Mouse (Mus musculus) CH12.LX (cell line): ENCODE results near the gene Pin1.

Experiments
- CTCF ChIP-seq, 2 experiments: IDR thresholded peaks in 1 of 2; conservative IDR thresholded peaks in 1 of 2; 2 replicates each; pipeline ENCODE4 v1.5.1; 2011 to 2012; ENCODE audit warnings: low read depth in 2 of 2, low read length in 2 of 2, improper control_type of control experiment in 1 of 2, inconsistent platforms in 1 of 2, mild to moderate bottlenecking in 1 of 2, moderate library complexity in 1 of 2
- MAX ChIP-seq: IDR thresholded peaks from 2 replicates; pipeline ENCODE4 v1.6.1; 2011; ENCODE audit warnings: low read length, improper control_type of control experiment
- NRF1 ChIP-seq: IDR thresholded peaks from 2 replicates; pipeline ENCODE4 v1.6.1; 2014; ENCODE audit warnings: low read depth, mild to moderate bottlenecking, inconsistent platforms, low read length, improper control_type of control experiment, moderate library complexity
- POLR2A ChIP-seq: IDR thresholded peaks from 2 replicates; pipeline ENCODE4 v1.6.1; 2011; ENCODE audit warnings: low read depth, mild to moderate bottlenecking, improper control_type of control experiment, low read length
- POLR2AphosphoS2 ChIP-seq: IDR thresholded peaks from 2 replicates; pipeline ENCODE4 v1.6.1; 2011; ENCODE audit warnings: low read depth, low read length, improper control_type of control experiment
- UBTF ChIP-seq: IDR thresholded peaks from 2 replicates; pipeline ENCODE4 v1.6.1; 2012; ENCODE audit warnings: low read depth, mild to moderate bottlenecking, inconsistent platforms, low read length, improper control_type of control experiment, moderate library complexity
- USF1 ChIP-seq: IDR thresholded peaks from 2 replicates; pipeline ENCODE4 v1.6.1; 2014; ENCODE audit warnings: low read depth, mild to moderate bottlenecking, inconsistent platforms, low read length, improper control_type of control experiment

DNA sequence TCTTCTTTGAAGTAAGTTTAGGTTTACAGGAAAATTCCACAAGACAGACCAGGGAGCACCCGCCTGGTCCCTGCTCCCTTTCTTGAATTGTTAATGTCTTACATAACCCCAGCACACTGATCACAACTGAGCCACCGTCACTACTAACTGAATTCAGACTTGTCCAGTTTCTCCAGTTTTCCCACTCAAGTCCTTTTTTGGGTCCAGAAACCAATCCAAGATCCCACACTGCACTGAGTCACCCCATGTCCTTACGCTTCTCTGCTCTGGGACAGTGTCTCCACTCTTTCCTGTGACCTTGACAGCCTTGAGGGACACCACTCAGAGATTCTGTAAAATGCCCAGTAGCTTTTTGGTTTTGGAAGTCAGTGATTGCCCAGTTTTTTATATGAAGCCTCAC is 41.0 kb downstream of the Pin1 start:
- TF ChIP-seq USF1: no peak
- TF ChIP-seq POLR2A: no peak
- no peak for TF ChIP-seq MAX
- TF ChIP-seq CTCF (conservative IDR thresholded peaks at IDR 0.05 in 1 of 2, IDR thresholded peaks at IDR 0.05 in 1 of 2; ENCODE audit: low read depth in 2 of 2, low read length in 2 of 2): no peak
- no peak for TF ChIP-seq POLR2AphosphoS2
- no peak for TF ChIP-seq NRF1
- TF ChIP-seq UBTF: no peak
